Mouse (Mus musculus): Measurements from ENCODE around the gene Tcl1.
"Not testable (repeated sequence)": the region's sequence is repeated elsewhere in the genome, so short reads cannot be mapped to it uniquely, and the experiment has no call there.

Tcl1 gene

GRCm38 (mm10) chr12:105222601-105223319, at the start of gene Tcl1:
Gene Tcl1 (minus strand): TSS chr12:105222793.
- no peak for DNase-seq (ENCODE audit: low spot score)

GRCm38 (mm10) chr12:105271016-105271965, 48.7 kb upstream of the Tcl1 start:
- DNase-seq (ENCODE audit: low spot score): no peak

GRCm38 (mm10) chr12:105267076-105267475, 44.5 kb upstream of the Tcl1 start:
- DNase-seq (ENCODE audit: low spot score): no peak

GRCm38 (mm10) chr12:105266096-105266495, 43.5 kb upstream of the Tcl1 start:
- DNase-seq (ENCODE audit: low spot score): no peak

GRCm38 (mm10) chr12:105259221-105259620, 36.6 kb upstream of the Tcl1 start:
- no peak for DNase-seq (ENCODE audit: low spot score)

GRCm38 (mm10) chr12:105258787-105259186, 36.2 kb upstream of the Tcl1 start:
- DNase-seq (ENCODE audit: low spot score): peak; percentile 9

GRCm38 (mm10) chr12:105253796-105254195, 31.2 kb upstream of the Tcl1 start:
- no peak for DNase-seq (ENCODE audit: low spot score)

- DNase-seq (ENCODE audit: low spot score): no peak
Observed at GRCm38 (mm10) chr12:105248763-105249233, 26.2 kb upstream of the Tcl1 start.

GRCm38 (mm10) chr12:105239060-105239459, 16.5 kb upstream of the Tcl1 start:
- DNase-seq (ENCODE audit: low spot score): no peak

- no peak for DNase-seq (ENCODE audit: low spot score)
Observed at GRCm38 (mm10) chr12:105235091-105235490, 12.5 kb upstream of the Tcl1 start.

GRCm38 (mm10) chr12:105234362-105234761, 11.8 kb upstream of the Tcl1 start:
- DNase-seq (ENCODE audit: low spot score): no peak

GRCm38 (mm10) chr12:105224621-105225320, 2.2 kb upstream of the Tcl1 start:
- no peak for DNase-seq (ENCODE audit: low spot score)

- no peak for DNase-seq (ENCODE audit: low spot score)
Observed at GRCm38 (mm10) chr12:105217101-105217760, 5.4 kb downstream of the Tcl1 start.

- no peak for DNase-seq (ENCODE audit: low spot score)
Observed at GRCm38 (mm10) chr12:105209231-105209630, 13.4 kb downstream of the Tcl1 start.

GRCm38 (mm10) chr12:105208441-105208840, 14.2 kb downstream of the Tcl1 start:
- no peak for DNase-seq (ENCODE audit: low spot score)

- no peak for DNase-seq (ENCODE audit: low spot score)
Observed at GRCm38 (mm10) chr12:105207071-105207470, 15.5 kb downstream of the Tcl1 start.

- not testable (repeated sequence) for DNase-seq (ENCODE audit: low spot score)
Observed at GRCm38 (mm10) chr12:105201657-105202056, 20.9 kb downstream of the Tcl1 start, which contains the start of gene Tcl1b4. Gene Tcl1b4 (plus strand): TSS chr12:105201957.

GRCm38 (mm10) chr12:105199684-105200497, 22.7 kb downstream of the Tcl1 start:
- DNase-seq (ENCODE audit: low spot score): not testable (repeated sequence)

GRCm38 (mm10) chr12:105190743-105191142, 31.9 kb downstream of the Tcl1 start, which contains the start of gene Tcl1b3:
Gene Tcl1b3 (plus strand): TSS chr12:105191043.
- DNase-seq (ENCODE audit: low spot score): not testable (repeated sequence)

GRCm38 (mm10) chr12:105188980-105189379, 33.6 kb downstream of the Tcl1 start:
- DNase-seq (ENCODE audit: low spot score): not testable (repeated sequence)
